Mouse (Mus musculus): ENCODE data around the gene Tsc22d1. TPM values are rescaled to one million over a fixed set of nuclear protein-coding genes. Genes with fewer than 3 reads are reported as not detected.

The Tsc22d1 gene
- polyA plus RNA-seq, 1 experiment from 2014 or later, result 645 TPM

DNA sequence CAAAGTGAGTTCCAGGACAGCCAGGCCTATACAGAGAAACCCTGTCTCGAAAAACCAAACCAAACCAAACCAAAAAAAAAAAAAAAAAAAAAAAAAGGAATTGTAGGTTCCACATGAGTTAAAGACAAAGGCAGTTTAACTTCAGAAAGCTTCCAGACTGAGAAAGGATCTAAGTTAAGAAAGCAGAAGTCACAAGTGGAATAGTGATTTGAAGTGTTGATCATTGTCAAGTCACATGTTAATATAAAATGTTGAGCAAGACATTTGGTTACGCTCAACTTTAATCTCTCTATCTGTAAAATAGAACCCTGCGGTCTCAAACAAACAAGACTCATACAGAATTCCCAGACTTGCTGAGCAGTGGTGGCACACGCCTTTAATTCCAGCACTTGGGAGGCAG, 12.2 kb upstream of the Tsc22d1 start:
- H3K9ac ChIP-seq, result no peak overlapping the region
- WGBS, result 88% methylated on average over 4 of the region's 4 CpGs
- TF ChIP-seq CTCF (IDR thresholded peaks at IDR 0.05; ENCODE audit: low read depth), result no peak

DNA sequence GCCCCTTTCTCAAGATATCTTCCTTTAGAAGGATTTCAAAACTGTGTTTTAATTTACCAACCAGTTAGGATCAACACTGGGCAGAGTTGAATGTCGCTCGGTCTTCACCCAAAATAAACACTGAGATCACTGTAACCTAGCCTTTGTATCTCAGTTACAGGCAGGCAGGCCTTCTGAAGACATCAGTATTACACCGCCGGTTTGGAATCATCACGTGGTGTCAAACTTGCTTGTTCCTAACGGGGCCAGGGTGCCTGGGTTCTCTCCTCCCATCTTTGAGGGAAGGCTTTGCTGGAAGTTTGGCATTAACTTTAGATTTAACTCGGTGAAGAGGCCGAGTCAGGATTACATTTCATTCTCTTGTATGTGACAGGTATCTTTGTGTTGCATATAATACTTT, 5.7 kb upstream of the Tsc22d1 start:
- H3K4me1 ChIP-seq (ENCODE audit: insufficient read depth), result no peaks in the 10 kb centered on the region
- H3K4me3 ChIP-seq (ENCODE audit: low read depth, low read length), result no peak overlapping the region
- 38% methylated on average over 8 of the region's 8 CpGs for WGBS
- H3K27ac ChIP-seq (ENCODE audit: low read depth), result no peak overlapping the region
- H3K9me3 ChIP-seq (ENCODE audit: low read depth, low read length), result no peaks in the 10 kb centered on the region
- H3K36me3 ChIP-seq (ENCODE audit: insufficient read depth), result no peaks in the 10 kb centered on the region
- H3K4me2 ChIP-seq, result no peak overlapping the region
- ATAC-seq (ENCODE audit: insufficient read depth), result no peak
- DNase-seq, result no peak
- no peaks in the 10 kb centered on the region for H3K27me3 ChIP-seq (ENCODE audit: insufficient read depth, low read length)
- no peak for TF ChIP-seq CTCF (IDR thresholded peaks at IDR 0.05; ENCODE audit: low read depth)
- no peak overlapping the region for H3K9ac ChIP-seq

More for the DNA sequence above, 12.2 kb upstream of the Tsc22d1 start:
- H3K4me1 ChIP-seq (ENCODE audit: insufficient read depth), result no peaks in the 10 kb centered on the region
- H3K27ac ChIP-seq (ENCODE audit: low read depth), result no peak overlapping the region
- DNase-seq (no peak), ATAC-seq (ENCODE audit: insufficient read depth) (no peak)
- H3K4me2 ChIP-seq, result no peak overlapping the region
- no peak overlapping the region for H3K4me3 ChIP-seq (ENCODE audit: low read depth, low read length)
- H3K9me3 ChIP-seq (ENCODE audit: low read depth, low read length), result no peaks in the 10 kb centered on the region
- no peaks in the 10 kb centered on the region for H3K36me3 ChIP-seq (ENCODE audit: insufficient read depth)
- H3K27me3 ChIP-seq (ENCODE audit: insufficient read depth, low read length), result no peaks in the 10 kb centered on the region

DNA sequence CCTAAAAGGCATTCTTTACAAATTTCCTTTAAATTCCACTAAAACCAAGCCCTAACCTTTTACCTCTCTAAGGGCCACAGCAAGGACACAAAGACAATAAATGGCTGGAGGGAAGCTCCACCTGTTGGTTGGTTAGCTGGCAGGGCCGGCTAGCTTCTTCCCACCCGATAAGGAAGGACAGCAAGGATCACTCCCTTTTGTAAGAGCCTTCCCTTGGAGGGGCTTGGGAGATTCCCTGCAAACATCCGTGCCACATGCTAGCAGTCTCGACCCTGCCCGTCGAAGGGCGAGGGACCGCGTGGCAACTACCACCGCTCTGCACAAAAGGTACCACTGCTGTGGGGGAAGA, 1.0 kb upstream of the Tsc22d1 start:
- TF ChIP-seq CTCF (IDR thresholded peaks at IDR 0.05; ENCODE audit: low read depth), result no peak
- peak; percentile 66 for DNase-seq
- H3K4me2 ChIP-seq, result peak overlapping the region; percentile 84
- peaks cover 24% of the 10 kb centered on the region for H3K36me3 ChIP-seq (ENCODE audit: insufficient read depth)
- peak overlapping the region; percentile 97 for H3K9ac ChIP-seq
- no peaks in the 10 kb centered on the region for H3K27me3 ChIP-seq (ENCODE audit: insufficient read depth, low read length)
- WGBS, result under 1% methylated on average over 10 of the region's 10 CpGs
- H3K27ac ChIP-seq (ENCODE audit: low read depth), result peak overlapping the region; percentile 99
- H3K4me1 ChIP-seq (ENCODE audit: insufficient read depth), result peaks cover 17% of the 10 kb centered on the region
- no peaks in the 10 kb centered on the region for H3K9me3 ChIP-seq (ENCODE audit: low read depth, low read length)
- no peak for ATAC-seq (ENCODE audit: insufficient read depth)
- H3K4me3 ChIP-seq (ENCODE audit: low read depth, low read length), result peak overlapping the region; percentile 82

DNA sequence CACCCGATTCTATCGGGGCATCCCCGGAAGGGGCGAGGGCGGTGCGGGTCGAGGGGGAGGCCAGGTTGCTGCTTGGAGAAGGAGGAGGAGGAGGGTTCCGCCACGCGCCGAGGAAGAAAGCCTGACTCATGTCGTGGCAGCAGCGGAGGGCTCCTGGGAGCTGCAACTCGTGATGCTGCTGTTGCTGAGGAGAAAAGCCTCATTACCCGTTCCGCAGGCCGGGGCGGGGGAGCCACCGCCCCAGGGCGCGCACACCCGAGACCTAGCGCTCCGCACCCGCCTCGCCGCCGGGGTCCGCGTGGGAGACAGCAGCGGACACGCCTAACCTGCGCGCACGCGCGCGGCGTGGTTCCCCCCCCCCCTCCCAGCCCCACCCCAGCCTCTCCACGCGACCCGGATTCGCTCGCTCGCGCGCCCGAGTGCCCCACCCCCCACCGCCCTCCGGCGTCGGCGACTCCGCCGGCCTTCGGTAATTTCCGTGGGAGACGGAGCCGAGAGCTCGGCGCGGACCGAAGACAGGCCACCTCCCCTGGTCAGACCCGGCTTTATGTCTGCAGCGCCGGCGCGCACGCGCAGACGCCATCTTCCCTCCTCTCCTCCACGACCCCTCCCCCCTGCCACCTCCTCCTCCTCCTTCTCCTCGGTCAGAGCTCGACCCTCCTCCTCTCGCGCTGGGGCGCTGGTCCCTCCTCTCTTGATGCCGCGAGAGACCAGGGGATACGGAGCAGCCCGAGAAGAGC, 469 bp upstream of the Tsc22d1 start:
- WGBS, result under 1% methylated on average over 77 of the region's 81 CpGs
- DNase-seq, result peak; percentile 98
- H3K27ac ChIP-seq (ENCODE audit: low read depth), result peak overlapping the region; percentile 99
- peaks cover 30% of the 10 kb centered on the region for H3K36me3 ChIP-seq (ENCODE audit: insufficient read depth)
- H3K4me2 ChIP-seq, result peak overlapping the region; percentile 84
- H3K27me3 ChIP-seq (ENCODE audit: insufficient read depth, low read length), result no peaks in the 10 kb centered on the region
- peak; percentile 97 for ATAC-seq (ENCODE audit: insufficient read depth)
- peaks cover 23% of the 10 kb centered on the region for H3K4me1 ChIP-seq (ENCODE audit: insufficient read depth)
- no peaks in the 10 kb centered on the region for H3K9me3 ChIP-seq (ENCODE audit: low read depth, low read length)
- H3K9ac ChIP-seq, result peak overlapping the region; percentile 97
- TF ChIP-seq CTCF (IDR thresholded peaks at IDR 0.05; ENCODE audit: low read depth), result no peak
- peak overlapping the region; percentile 82 for H3K4me3 ChIP-seq (ENCODE audit: low read depth, low read length)

DNA sequence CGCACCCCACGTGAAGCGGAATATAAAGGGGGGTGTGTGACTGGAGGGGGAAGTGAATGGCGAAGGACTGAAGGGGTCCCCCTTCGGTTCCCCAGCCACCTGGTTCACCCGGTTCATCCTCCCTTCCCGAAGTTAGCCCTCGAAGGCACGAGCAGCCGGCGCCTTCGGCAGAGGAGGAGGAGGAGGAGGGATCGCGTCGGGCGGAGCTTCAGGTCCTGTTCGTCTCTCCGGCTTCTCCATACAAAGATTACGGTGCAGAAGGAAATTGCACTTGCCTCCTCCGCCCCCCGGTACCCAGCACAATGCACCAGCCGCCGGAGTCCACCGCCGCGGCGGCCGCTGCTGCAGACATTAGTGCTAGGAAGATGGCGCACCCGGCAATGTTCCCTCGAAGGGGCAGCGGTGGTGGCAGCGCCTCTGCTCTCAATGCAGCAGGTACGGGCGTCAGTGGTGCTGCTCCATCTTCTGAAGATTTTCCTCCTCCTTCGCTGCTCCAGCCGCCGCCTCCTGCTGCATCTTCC, 1.1 kb downstream of the Tsc22d1 start:
- peaks cover 31% of the 10 kb centered on the region for H3K4me1 ChIP-seq (ENCODE audit: insufficient read depth)
- H3K9me3 ChIP-seq (ENCODE audit: low read depth, low read length), result no peaks in the 10 kb centered on the region
- peak overlapping the region; percentile 84 for H3K4me2 ChIP-seq
- under 1% methylated on average over 34 of the region's 38 CpGs for WGBS
- peak overlapping the region; percentile 99 for H3K27ac ChIP-seq (ENCODE audit: low read depth)
- no peaks in the 10 kb centered on the region for H3K27me3 ChIP-seq (ENCODE audit: insufficient read depth, low read length)
- DNase-seq, result peak; percentile 67
- peak overlapping the region; percentile 97 for H3K9ac ChIP-seq
- ATAC-seq (ENCODE audit: insufficient read depth), result no peak
- peak overlapping the region; percentile 82 for H3K4me3 ChIP-seq (ENCODE audit: low read depth, low read length)
- H3K36me3 ChIP-seq (ENCODE audit: insufficient read depth), result peaks cover 35% of the 10 kb centered on the region
- no peak for TF ChIP-seq CTCF (IDR thresholded peaks at IDR 0.05; ENCODE audit: low read depth)

DNA sequence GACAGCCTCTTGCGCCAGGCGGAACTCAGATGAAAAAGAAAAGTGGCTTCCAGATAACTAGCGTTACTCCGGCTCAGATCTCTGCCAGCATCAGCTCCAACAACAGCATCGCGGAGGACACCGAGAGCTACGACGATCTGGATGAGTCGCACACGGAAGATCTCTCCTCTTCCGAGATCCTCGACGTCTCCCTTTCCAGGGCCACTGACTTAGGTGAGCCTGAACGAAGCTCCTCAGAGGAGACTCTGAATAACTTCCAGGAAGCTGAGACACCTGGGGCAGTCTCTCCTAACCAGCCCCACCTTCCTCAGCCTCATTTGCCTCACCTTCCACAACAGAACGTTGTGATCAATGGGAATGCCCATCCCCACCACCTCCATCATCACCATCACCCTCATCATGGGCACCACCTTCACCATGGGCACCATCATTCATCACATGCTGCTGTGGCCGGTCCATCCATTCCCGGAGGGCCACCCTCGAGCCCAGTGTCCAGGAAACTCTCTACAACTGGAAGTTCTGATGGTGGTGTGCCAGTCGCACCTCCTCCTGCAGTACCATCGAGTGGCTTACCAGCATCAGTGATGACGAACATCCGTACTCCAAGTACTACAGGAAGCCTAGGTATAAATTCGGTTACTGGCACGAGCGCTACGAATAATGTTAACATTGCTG, 1.7 kb downstream of the Tsc22d1 start:
- H3K4me2 ChIP-seq, result peak overlapping the region; percentile 84
- 43% methylated on average over 27 of the region's 27 CpGs for WGBS
- H3K9ac ChIP-seq, result peak overlapping the region; percentile 97
- no peaks in the 10 kb centered on the region for H3K9me3 ChIP-seq (ENCODE audit: low read depth, low read length)
- H3K27ac ChIP-seq (ENCODE audit: low read depth), result no peak overlapping the region
- H3K36me3 ChIP-seq (ENCODE audit: insufficient read depth), result peaks cover 39% of the 10 kb centered on the region
- DNase-seq, result no peak
- H3K27me3 ChIP-seq (ENCODE audit: insufficient read depth, low read length), result no peaks in the 10 kb centered on the region
- ATAC-seq (ENCODE audit: insufficient read depth), result no peak
- TF ChIP-seq CTCF (IDR thresholded peaks at IDR 0.05; ENCODE audit: low read depth), result no peak; the same call in none of the 2 replicates
- peaks cover 34% of the 10 kb centered on the region for H3K4me1 ChIP-seq (ENCODE audit: insufficient read depth)
- peak overlapping the region; percentile 82 for H3K4me3 ChIP-seq (ENCODE audit: low read depth, low read length)

DNA sequence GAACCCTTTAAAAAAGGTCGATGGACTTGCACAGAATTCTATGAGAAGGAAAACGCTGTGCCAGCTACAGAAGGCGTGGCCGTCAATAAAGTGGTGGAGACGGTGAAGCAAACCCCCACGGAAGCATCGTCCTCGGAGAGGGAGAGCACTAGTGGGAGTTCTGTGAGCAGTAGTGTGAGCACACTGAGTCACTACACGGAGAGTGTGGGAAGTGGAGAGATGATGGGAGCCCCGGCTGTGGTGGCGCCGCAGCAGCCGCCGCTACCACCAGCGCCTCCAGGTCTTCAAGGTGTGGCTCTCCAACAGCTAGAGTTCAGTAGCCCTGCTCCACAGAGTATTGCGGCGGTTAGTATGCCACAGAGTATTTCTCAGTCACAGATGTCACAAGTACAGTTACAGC, 2.6 kb downstream of the Tsc22d1 start:
- Histone ChIP-seq H3K4me1 (ENCODE audit: insufficient read depth) (peaks cover 34% of the 10 kb centered on the region), H3K27ac (ENCODE audit: low read depth) (no peak overlapping the region), H3K36me3 (ENCODE audit: insufficient read depth) (peaks cover 43% of the 10 kb centered on the region), H3K27me3 (ENCODE audit: insufficient read depth, low read length) (no peaks in the 10 kb centered on the region), H3K9ac (no peak overlapping the region), H3K4me3 (ENCODE audit: low read depth, low read length) (peak overlapping the region; percentile 82; the same call in 1 of the 2 replicates), H3K4me2 (peak overlapping the region; percentile 84), H3K9me3 (ENCODE audit: low read depth, low read length) (no peaks in the 10 kb centered on the region)
- DNase-seq (no peak), ATAC-seq (ENCODE audit: insufficient read depth) (no peak)
- 91% methylated on average over 17 of the region's 17 CpGs for WGBS
- no peak for TF ChIP-seq CTCF (IDR thresholded peaks at IDR 0.05; ENCODE audit: low read depth)

Measured in lung, embryonic 14.5 days (tissue).